Mouse (Mus musculus) liver, embryonic 11.5 days (tissue): ENCODE data around the gene Trim54. TPM values are rescaled to one million over a fixed set of nuclear protein-coding genes. Genes with fewer than 3 reads are reported as not detected.

Experiments used
- ATAC-seq: fragments of 200-750 bp; cut with Nextera tagmentation; replicated peaks from 2 replicates; pipeline ENCODE4 v1.8.0; 2017; ENCODE audit warnings: moderate number of reproducible peaks, mild to moderate bottlenecking, moderate TSS enrichment, moderate library complexity; ENCODE audit not compliant: low FRiP score
- DNase-seq: peaks from one replicate; pipeline ENCODE4 v3.0.0-alpha.2; 2017; ENCODE audit warnings: low spot score
- H3K27ac ChIP-seq: fragments of 300-500 bp; sonication (generic); 2 replicates; pipeline ENCODE4 v1.5.1; 2014; ENCODE audit warnings: mild to moderate bottlenecking, low read depth, low read length, control low read depth
- H3K27me3 ChIP-seq: fragments of 300-500 bp; sonication (generic); replicated peaks from 2 replicates; pipeline ENCODE4 v1.6.1; 2014; ENCODE audit warnings: low read length, mixed read lengths; ENCODE audit not compliant: control insufficient read depth, insufficient read depth
- H3K36me3 ChIP-seq: fragments of 300-500 bp; sonication (generic); 2 replicates; pipeline ENCODE4 v1.6.1; 2014; ENCODE audit warnings: mild to moderate bottlenecking, low read length, moderate library complexity, mixed read lengths; ENCODE audit not compliant: control insufficient read depth, insufficient read depth
- H3K4me1 ChIP-seq: fragments of 300-500 bp; sonication (generic); replicated peaks from 2 replicates; pipeline ENCODE4 v1.6.1; 2014; ENCODE audit warnings: low read length, mixed read lengths; ENCODE audit not compliant: control insufficient read depth, insufficient read depth
- H3K4me2 ChIP-seq: fragments of 300-500 bp; sonication (generic); 2 replicates; pipeline ENCODE4 v1.6.1; 2014; ENCODE audit warnings: mild to moderate bottlenecking, control low read depth, moderate library complexity
- H3K4me3 ChIP-seq: fragments of 300-500 bp; sonication (generic); 2 replicates; pipeline ENCODE4 v1.5.1; 2014; ENCODE audit warnings: low read depth, low read length, control low read depth
- H3K9ac ChIP-seq: fragments of 300-500 bp; sonication (generic); 2 replicates; pipeline ENCODE4 v1.6.1; 2014; ENCODE audit warnings: low read depth, low read length, control low read depth
- H3K9me3 ChIP-seq: fragments of 300-500 bp; sonication (generic); 2 replicates; pipeline ENCODE4 v1.6.1; 2016; ENCODE audit warnings: low read length, inconsistent platforms, mixed read lengths; ENCODE audit not compliant: control insufficient read depth
- WGBS: fragments of 180-500 bp; shearing (Covaris S2); extraction: QIAGEN DNeasy Blood & Tissue Kit; methylation state at CpG from one replicate; pipeline ENCODE4 v1.1.7; 2014; 5-methylcytosine and 5-hydroxymethylcytosine counted together
- polyA plus RNA-seq: library from polyadenylated mRNA; unstranded; fragments of >200 nt; fragmentation: Nextera tagmentation; extraction: Ambion mirVana; gene quantifications from 2 replicates; pipeline ENCODE4 v1.2.1, GENCODE M21; 2014

The Trim54 gene
- polyA plus RNA-seq, 1 experiment from 2014 or later, result 0.43 TPM

DNA sequence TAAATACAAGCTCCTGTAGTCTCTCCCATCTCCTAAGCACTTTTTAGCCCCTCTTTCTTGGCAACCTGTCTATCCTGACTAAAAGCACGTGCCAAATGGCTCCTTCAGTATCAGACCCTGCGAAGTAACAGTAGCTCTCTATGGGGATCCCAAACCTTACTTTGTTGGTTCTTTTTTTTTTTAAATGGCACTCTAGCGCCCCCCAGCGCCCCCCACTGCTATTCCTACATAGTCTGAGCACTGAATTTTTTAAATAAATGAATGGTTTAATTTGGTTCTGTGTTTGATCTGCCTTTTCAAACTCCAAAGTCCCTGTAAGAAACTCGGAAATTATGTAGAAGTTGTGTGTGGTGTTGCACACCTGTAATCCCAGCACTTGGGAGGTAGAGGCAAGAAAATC lies 9.5 kb downstream of the Trim54 start:
- 32% methylated on average over 5 of the region's 5 CpGs for WGBS
- no peaks in the 10 kb centered on the region for H3K9me3 ChIP-seq
- ATAC-seq (no peak), DNase-seq (no peak)
- no peak overlapping the region for H3K4me2 ChIP-seq
- H3K9ac ChIP-seq, result no peak overlapping the region
- no peaks in the 10 kb centered on the region for H3K36me3 ChIP-seq
- H3K4me3 ChIP-seq, result no peak overlapping the region
- peaks cover 3% of the 10 kb centered on the region; the same call in 1 of the 2 replicates for H3K27me3 ChIP-seq
- no peaks in the 10 kb centered on the region for H3K4me1 ChIP-seq
- H3K27ac ChIP-seq, result no peak overlapping the region

DNA sequence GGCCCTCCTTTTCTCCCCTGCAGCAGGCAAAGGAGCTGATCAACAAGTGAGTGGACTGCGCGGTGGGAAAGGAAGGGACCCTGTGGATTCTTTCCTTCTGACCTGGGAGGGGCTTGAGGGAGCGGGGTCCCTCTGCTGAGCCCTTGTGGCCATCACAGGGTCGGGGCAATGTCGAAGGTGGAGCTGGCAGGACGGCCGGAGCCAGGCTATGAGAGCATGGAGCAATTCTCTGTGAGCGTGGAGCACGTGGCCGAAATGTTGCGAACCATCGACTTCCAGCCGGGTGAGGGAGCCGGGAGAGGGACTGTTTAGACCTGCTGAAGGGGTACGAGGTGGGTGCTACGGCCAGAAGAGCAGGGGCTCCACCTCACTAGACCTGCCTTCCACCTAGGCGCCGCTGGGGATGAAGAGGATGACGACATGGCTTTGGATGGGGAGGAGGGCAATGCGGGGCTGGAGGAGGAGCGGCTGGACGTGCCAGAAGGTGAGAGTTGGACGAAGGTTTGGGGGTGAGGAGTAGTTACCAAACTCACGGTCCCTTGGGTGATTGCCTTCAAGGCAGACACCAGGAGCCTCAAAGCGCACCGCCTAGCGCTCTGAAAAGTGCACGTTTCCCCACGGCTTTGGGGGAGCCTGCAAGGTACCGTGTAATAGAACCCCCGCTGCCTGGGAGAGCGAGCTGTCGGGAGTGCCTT lies 20.4 kb downstream of the Trim54 start:
- no peak for DNase-seq
- Histone ChIP-seq H3K27me3 (peaks cover 63% of the 10 kb centered on the region), H3K27ac (no peak overlapping the region), H3K4me3 (no peak overlapping the region), H3K4me2 (no peak overlapping the region), H3K9me3 (no peaks in the 10 kb centered on the region), H3K36me3 (no peaks in the 10 kb centered on the region; the same call in 1 of the 2 replicates), H3K4me1 (no peaks in the 10 kb centered on the region), H3K9ac (no peak overlapping the region)
- WGBS, result 3% methylated on average over 33 of the region's 33 CpGs
- no peak for ATAC-seq

DNA sequence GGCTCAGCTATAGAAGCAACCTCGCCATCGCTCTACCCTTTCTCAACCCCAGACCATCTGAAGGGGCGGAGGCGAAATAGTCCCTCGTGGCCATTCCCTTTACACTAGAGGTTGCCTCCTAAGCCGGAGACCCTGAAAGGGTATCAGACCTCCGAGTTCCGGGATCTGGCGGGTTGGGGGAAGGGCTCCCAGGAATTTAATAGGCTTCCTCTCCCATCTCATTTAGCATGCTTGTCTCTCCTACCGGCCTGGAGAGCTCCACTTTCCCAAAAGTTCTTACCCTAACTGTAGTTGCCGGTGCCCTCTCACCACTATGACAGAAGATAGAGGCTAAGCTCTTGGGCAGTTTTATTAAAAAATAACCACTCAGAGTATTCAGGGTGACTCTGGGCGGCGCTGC lies 21.1 kb downstream of the Trim54 start:
- Histone ChIP-seq H3K4me2 (peak overlapping the region; percentile 34), H3K27ac (no peak overlapping the region), H3K4me1 (no peaks in the 10 kb centered on the region), H3K9ac (no peak overlapping the region), H3K9me3 (no peaks in the 10 kb centered on the region), H3K36me3 (no peaks in the 10 kb centered on the region; the same call in 1 of the 2 replicates), H3K4me3 (no peak overlapping the region), H3K27me3 (peaks cover 63% of the 10 kb centered on the region)
- 2% methylated on average over 13 of the region's 13 CpGs for WGBS
- ATAC-seq (no peak), DNase-seq (no peak)

DNA sequence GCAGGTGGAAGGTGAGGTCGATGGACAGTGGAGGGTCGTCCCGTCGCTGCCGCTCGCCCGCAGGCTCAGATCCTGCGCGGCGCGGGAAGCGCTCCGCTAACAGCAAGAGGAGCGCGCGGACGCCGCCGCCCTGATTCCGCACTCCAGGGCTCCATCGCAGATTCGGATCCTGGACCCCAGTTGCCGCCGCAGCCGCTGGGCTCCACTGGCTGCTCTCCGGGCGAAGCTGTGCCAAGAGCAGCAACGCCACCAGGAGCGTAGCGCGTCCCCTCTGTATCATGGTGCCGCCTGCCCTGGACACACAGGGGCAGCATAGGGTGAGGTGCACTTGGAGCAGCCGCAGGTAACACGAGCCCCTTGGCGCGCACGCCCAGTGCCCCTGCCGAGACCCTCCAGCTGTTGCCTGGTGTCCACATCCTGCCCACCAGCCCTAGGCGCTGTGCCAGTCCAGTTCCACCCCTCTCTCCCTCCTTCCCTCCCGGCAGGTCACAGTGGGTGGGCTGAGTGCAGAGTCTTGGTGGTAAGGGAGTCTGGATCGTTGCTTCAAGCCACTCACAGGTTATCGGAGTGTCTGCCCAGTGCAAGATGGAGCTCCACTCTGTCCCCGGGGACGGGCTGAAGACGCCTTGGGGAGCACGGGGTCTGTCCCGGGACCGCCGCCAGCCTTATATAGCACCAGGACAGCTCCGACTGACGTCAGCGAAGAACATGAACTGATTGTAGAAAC lies 21.9 kb downstream of the Trim54 start, which contains the start of gene Ucn:
Gene Ucn (minus strand): TSS at position 589 of the 727 bp plus-strand sequence.
- H3K4me1 ChIP-seq, result no peaks in the 10 kb centered on the region
- no peaks in the 10 kb centered on the region; the same call in 1 of the 2 replicates for H3K36me3 ChIP-seq
- H3K9ac ChIP-seq, result no peak within 1 kb of the TSS
- H3K27me3 ChIP-seq, result peaks cover 63% of the 10 kb centered on the region
- WGBS, result 4% methylated on average over 52 of the region's 52 CpGs
- DNase-seq (no peak), ATAC-seq (no peak)
- H3K27ac ChIP-seq, result no peak within 1 kb of the TSS
- no peaks in the 10 kb centered on the region for H3K9me3 ChIP-seq
- peak within 1 kb of the TSS; percentile 11; the same call in 1 of the 2 replicates for H3K4me3 ChIP-seq
- H3K4me2 ChIP-seq, result peak within 1 kb of the TSS; percentile 34

DNA sequence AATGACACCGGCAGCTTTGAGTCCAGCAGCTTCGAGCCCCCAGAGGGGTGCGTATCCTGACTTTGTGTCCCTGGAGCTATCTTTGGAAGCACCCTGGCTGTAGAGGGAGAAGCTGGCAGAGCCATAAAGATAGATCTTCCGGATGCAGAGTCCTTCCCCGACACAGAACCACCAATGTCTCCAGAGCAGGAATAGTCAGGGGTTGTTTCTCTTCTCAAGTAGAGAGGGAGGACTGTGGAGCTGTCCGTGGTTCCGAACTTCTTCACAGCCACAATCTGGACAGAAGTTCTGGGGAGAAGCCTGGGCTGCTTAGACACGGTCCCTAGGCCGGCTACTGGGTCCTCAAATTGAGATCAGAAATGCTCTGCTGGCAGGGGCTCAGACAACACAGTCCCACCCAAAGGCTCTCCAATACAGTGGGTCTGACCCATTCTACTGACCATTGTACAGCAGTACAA lies 22.5 kb downstream of the Trim54 start:
- Histone ChIP-seq H3K36me3 (no peaks in the 10 kb centered on the region; the same call in 1 of the 2 replicates), H3K4me1 (no peaks in the 10 kb centered on the region), H3K4me2 (no peak overlapping the region), H3K27ac (no peak overlapping the region), H3K27me3 (peaks cover 59% of the 10 kb centered on the region), H3K4me3 (no peak overlapping the region), H3K9ac (no peak overlapping the region), H3K9me3 (no peaks in the 10 kb centered on the region)
- 11% methylated on average over 9 of the region's 9 CpGs for WGBS
- DNase-seq (no peak), ATAC-seq (no peak)

DNA sequence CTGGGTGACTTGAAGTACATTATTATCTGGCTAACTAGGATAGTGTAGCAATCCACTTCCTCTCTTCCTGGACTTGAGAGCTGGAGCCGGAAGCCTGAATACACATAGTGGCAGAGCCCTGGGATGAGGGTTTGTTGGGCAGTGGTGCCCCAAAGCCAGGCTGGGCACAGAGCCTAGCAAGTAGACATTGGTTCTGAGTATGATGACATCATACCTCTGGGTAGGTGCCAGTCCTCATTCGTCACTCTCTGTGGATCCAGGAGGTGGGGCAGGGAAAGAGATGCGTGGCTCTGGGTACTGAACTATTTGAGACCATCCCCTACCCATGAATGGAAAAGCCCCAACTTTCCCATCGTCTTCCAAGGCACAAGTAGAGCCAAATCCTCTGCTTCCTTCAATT lies 33.3 kb downstream of the Trim54 start:
- DNase-seq (no peak), ATAC-seq (no peak)
- Histone ChIP-seq H3K27me3 (no peaks in the 10 kb centered on the region), H3K9ac (no peak overlapping the region), H3K4me2 (no peak overlapping the region), H3K36me3 (peaks cover 7% of the 10 kb centered on the region), H3K4me3 (no peak overlapping the region), H3K9me3 (no peaks in the 10 kb centered on the region), H3K27ac (no peak overlapping the region), H3K4me1 (peaks cover 3% of the 10 kb centered on the region)
- 85% methylated on average over 4 of the region's 4 CpGs for WGBS

DNA sequence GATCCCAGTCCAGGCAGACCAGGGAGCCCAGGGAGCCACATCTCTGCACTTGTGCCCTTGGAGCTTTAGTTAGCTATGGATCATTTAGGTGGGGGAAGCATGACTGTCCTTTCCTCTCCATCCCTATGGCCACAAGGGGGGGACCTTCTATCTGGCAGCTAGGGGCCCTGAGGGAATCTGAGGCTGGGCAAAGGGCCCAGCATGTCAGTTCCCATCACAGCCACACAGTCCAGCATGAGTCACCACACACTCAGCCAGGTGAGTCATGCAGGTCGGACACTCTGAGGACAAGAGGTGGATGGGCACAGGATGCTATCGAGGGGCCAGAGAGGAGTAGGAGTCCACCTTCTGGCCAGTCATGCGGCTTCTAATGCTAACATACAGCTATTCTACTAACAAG lies 35.2 kb downstream of the Trim54 start:
- no peaks in the 10 kb centered on the region for H3K27me3 ChIP-seq
- no peak overlapping the region for H3K4me2 ChIP-seq
- no peak overlapping the region for H3K4me3 ChIP-seq
- DNase-seq (no peak), ATAC-seq (no peak)
- H3K9me3 ChIP-seq, result no peaks in the 10 kb centered on the region
- peaks cover 3% of the 10 kb centered on the region for H3K4me1 ChIP-seq
- 90% methylated on average over 3 of the region's 3 CpGs for WGBS
- no peak overlapping the region for H3K27ac ChIP-seq
- no peak overlapping the region for H3K9ac ChIP-seq
- peaks cover 1% of the 10 kb centered on the region for H3K36me3 ChIP-seq

DNA sequence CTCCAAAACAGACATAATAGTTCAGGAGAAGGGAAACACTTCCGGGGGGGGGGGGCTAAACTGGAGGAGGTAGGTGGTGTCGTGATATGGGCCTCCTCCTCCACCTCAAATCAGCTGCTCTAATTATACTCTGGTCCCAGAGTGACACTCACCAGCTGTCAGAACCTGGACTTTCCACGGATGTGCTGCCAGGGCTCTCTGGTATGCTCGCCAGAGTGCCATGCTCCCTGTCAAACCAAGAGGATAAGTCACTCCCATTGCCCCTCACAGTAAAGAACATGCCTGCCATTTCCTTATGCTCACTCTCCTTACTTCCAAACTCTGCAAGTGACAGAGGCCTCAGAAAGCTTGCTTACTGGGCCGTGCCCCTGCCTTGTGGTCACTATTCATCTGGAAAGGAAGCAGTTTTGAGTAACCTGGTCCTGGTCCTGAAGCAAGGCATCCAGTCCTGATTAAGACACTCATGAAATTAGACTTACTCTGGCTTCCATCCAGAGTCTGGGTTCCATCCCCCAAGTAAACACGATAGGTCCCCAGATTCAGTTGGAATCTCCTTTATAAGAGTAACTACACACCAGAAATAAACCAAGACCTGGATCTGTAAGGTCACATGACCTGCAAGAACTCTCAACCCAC lies 37.1 kb downstream of the Trim54 start:
- Histone ChIP-seq H3K27me3 (no peaks in the 10 kb centered on the region), H3K9ac (peak overlapping the region; percentile 67), H3K4me2 (peak overlapping the region; percentile 89), H3K36me3 (peaks cover 18% of the 10 kb centered on the region), H3K4me3 (peak overlapping the region; percentile 69), H3K9me3 (no peaks in the 10 kb centered on the region), H3K27ac (no peak overlapping the region), H3K4me1 (peaks cover 3% of the 10 kb centered on the region)
- WGBS, result 39% methylated on average over 6 of the region's 6 CpGs
- ATAC-seq (peak; percentile 7; the same call in 1 of the 2 replicates), DNase-seq (no peak)
